Mouse (Mus musculus): Measurements from ENCODE around the gene Rngtt. TPM values are rescaled to one million over a fixed set of nuclear protein-coding genes. Genes with fewer than 3 reads are reported as not detected.

Rngtt gene
- polyA plus RNA-seq (2016; fragmentation: Nextera tagmentation; extraction: Ambion mirVana): 22.2 and 28.3 TPM in 2 replicates

GRCm38 (mm10) chr4:33309764-33310757 lies at the start of gene Rngtt:
Rngtt (plus strand) TSS chr4:33310311.
- Histone ChIP-seq H3K36me3 (no peaks in the 10 kb centered on the region), H3K27me3 (ENCODE audit: insufficient read depth, poor library complexity, severe bottlenecking) (no peaks in the 10 kb centered on the region), H3K9me3 (no peaks in the 10 kb centered on the region), H3K27ac (peak within 1 kb of the TSS; percentile 92), H3K4me1 (peaks cover 5% of the 10 kb centered on the region; the same call in 1 of the 2 replicates), H3K4me3 (peak within 1 kb of the TSS; percentile 84)
- 4% methylated on average over 60 of the region's 60 CpGs for WGBS
- peak; percentile 98 for DNase-seq (ENCODE audit: low spot score)

GRCm38 (mm10) chr4:33260311-33260710 lies 49.8 kb upstream of the Rngtt start:
- no peak overlapping the region for H3K4me3 ChIP-seq
- no peak for DNase-seq (ENCODE audit: low spot score)
- H3K27me3 ChIP-seq (ENCODE audit: insufficient read depth, poor library complexity, severe bottlenecking): no peaks in the 10 kb centered on the region
- peaks cover 10% of the 10 kb centered on the region; the same call in 1 of the 2 replicates for H3K4me1 ChIP-seq
- no peak overlapping the region for H3K27ac ChIP-seq
- no peaks in the 10 kb centered on the region for H3K36me3 ChIP-seq
- H3K9me3 ChIP-seq: no peaks in the 10 kb centered on the region

GRCm38 (mm10) chr4:33261311-33261753 lies 48.8 kb upstream of the Rngtt start:
- Histone ChIP-seq H3K4me1 (peaks cover 10% of the 10 kb centered on the region; the same call in 1 of the 2 replicates), H3K27ac (peak overlapping the region; percentile 73; the same call in 1 of the 2 replicates), H3K27me3 (ENCODE audit: insufficient read depth, poor library complexity, severe bottlenecking) (no peaks in the 10 kb centered on the region), H3K9me3 (no peaks in the 10 kb centered on the region), H3K4me3 (no peak overlapping the region), H3K36me3 (no peaks in the 10 kb centered on the region)
- peak; percentile 81 for DNase-seq (ENCODE audit: low spot score)
- WGBS: 34% methylated on average over 7 of the region's 7 CpGs

- Histone ChIP-seq H3K9me3 (no peaks in the 10 kb centered on the region), H3K4me1 (peaks cover 10% of the 10 kb centered on the region; the same call in 1 of the 2 replicates), H3K4me3 (no peak overlapping the region), H3K36me3 (no peaks in the 10 kb centered on the region), H3K27me3 (ENCODE audit: insufficient read depth, poor library complexity, severe bottlenecking) (no peaks in the 10 kb centered on the region), H3K27ac (no peak overlapping the region)
- DNase-seq (ENCODE audit: low spot score): no peak
- WGBS: 71% methylated on average over 1 of the region's 1 CpGs
Observed at GRCm38 (mm10) chr4:33262897-33263296, 47.2 kb upstream of the Rngtt start.

GRCm38 (mm10) chr4:33264979-33265726 lies 45.0 kb upstream of the Rngtt start:
- no peaks in the 10 kb centered on the region for H3K9me3 ChIP-seq
- DNase-seq (ENCODE audit: low spot score): no peak
- H3K4me3 ChIP-seq: no peak overlapping the region
- H3K27me3 ChIP-seq (ENCODE audit: insufficient read depth, poor library complexity, severe bottlenecking): no peaks in the 10 kb centered on the region
- no peak overlapping the region for H3K27ac ChIP-seq
- peaks cover 10% of the 10 kb centered on the region; the same call in 1 of the 2 replicates for H3K4me1 ChIP-seq
- WGBS: 80% methylated on average over 11 of the region's 11 CpGs
- no peaks in the 10 kb centered on the region for H3K36me3 ChIP-seq

GRCm38 (mm10) chr4:33270386-33271314 lies 39.5 kb upstream of the Rngtt start:
- H3K4me3 ChIP-seq: no peak overlapping the region
- 77% methylated on average over 11 of the region's 11 CpGs for WGBS

GRCm38 (mm10) chr4:33273437-33273836 lies 36.7 kb upstream of the Rngtt start:
- Histone ChIP-seq H3K27me3 (ENCODE audit: insufficient read depth, poor library complexity, severe bottlenecking) (no peaks in the 10 kb centered on the region), H3K4me3 (no peak overlapping the region), H3K36me3 (no peaks in the 10 kb centered on the region), H3K4me1 (no peaks in the 10 kb centered on the region), H3K9me3 (no peaks in the 10 kb centered on the region), H3K27ac (no peak overlapping the region)
- DNase-seq (ENCODE audit: low spot score): no peak
- 69% methylated on average over 3 of the region's 3 CpGs for whole genome bisulfite sequencing

More at GRCm38 (mm10) chr4:33270386-33271314, 39.5 kb upstream of the Rngtt start:
- Histone ChIP-seq H3K27me3 (ENCODE audit: insufficient read depth, poor library complexity, severe bottlenecking) (no peaks in the 10 kb centered on the region), H3K36me3 (no peaks in the 10 kb centered on the region), H3K4me1 (no peaks in the 10 kb centered on the region), H3K9me3 (no peaks in the 10 kb centered on the region), H3K27ac (no peak overlapping the region)
- DNase-seq (ENCODE audit: low spot score): no peak

- H3K4me1 ChIP-seq: 0 out of 2 replicates have a peak, but pooled peaks cover 4% of the 10 kb centered on the region
- no peaks in the 10 kb centered on the region for H3K27me3 ChIP-seq (ENCODE audit: insufficient read depth, poor library complexity, severe bottlenecking)
- WGBS: 64% methylated on average over 3 of the region's 3 CpGs
- DNase-seq (ENCODE audit: low spot score): no peak
- H3K27ac ChIP-seq: no peak overlapping the region
- H3K4me3 ChIP-seq: no peak overlapping the region
- H3K9me3 ChIP-seq: no peaks in the 10 kb centered on the region
- no peaks in the 10 kb centered on the region for H3K36me3 ChIP-seq
Observed at GRCm38 (mm10) chr4:33281891-33282685, 28.0 kb upstream of the Rngtt start.

GRCm38 (mm10) chr4:33284083-33284880 lies 25.8 kb upstream of the Rngtt start:
- Histone ChIP-seq H3K9me3 (no peaks in the 10 kb centered on the region), H3K4me1 (0 out of 2 replicates have a peak, but pooled peaks cover 4% of the 10 kb centered on the region), H3K27ac (no peak overlapping the region), H3K4me3 (no peak overlapping the region), H3K36me3 (no peaks in the 10 kb centered on the region), H3K27me3 (ENCODE audit: insufficient read depth, poor library complexity, severe bottlenecking) (no peaks in the 10 kb centered on the region)
- DNase-seq (ENCODE audit: low spot score): no peak
- 70% methylated on average over 5 of the region's 5 CpGs for WGBS

GRCm38 (mm10) chr4:33285448-33285847 lies 24.7 kb upstream of the Rngtt start:
- Histone ChIP-seq H3K4me3 (no peak overlapping the region), H3K4me1 (0 out of 2 replicates have a peak, but pooled peaks cover 4% of the 10 kb centered on the region), H3K27ac (no peak overlapping the region), H3K9me3 (no peaks in the 10 kb centered on the region), H3K36me3 (no peaks in the 10 kb centered on the region), H3K27me3 (ENCODE audit: insufficient read depth, poor library complexity, severe bottlenecking) (no peaks in the 10 kb centered on the region)
- WGBS: 77% methylated on average over 8 of the region's 8 CpGs
- DNase-seq (ENCODE audit: low spot score): no peak
